Mouse (Mus musculus) hindbrain, embryonic 14.5 days (tissue): Measurements from ENCODE around the gene Git1. TPM values are rescaled to one million over a fixed set of nuclear protein-coding genes. Genes with fewer than 3 reads are reported as not detected.

Source experiments
- polyA plus RNA-seq: library from polyadenylated mRNA; unstranded; fragments of >200 nt; fragmentation: Nextera tagmentation; extraction: Ambion mirVana; gene quantifications from 2 replicates; pipeline ENCODE4 v1.2.1, GENCODE M21; 2014

The Git1 gene
- polyA plus RNA-seq, 1 experiment from 2014 or later = 23.2 TPM

Other genes starting within 250 kb of the Git1 start
- 0.82 and 0.91 TPM in 2 replicates for gene Coro6, start 31.2 kb upstream of the Git1 start, polyA plus RNA-seq
- 44.5 and 45.0 TPM in 2 replicates for gene Ankrd13b, start 3.9 kb upstream of the Git1 start, polyA plus RNA-seq
- gene Abhd15, start 21.6 kb downstream of the Git1 start, polyA plus RNA-seq = 1.7 and 2.7 TPM in 2 replicates
- gene Trp53i13, start 22.4 kb downstream of the Git1 start, polyA plus RNA-seq = 13.3 and 15.1 TPM in 2 replicates
- not detected in 2 replicates for gene Gm10392, start 25.6 kb downstream of the Git1 start, polyA plus RNA-seq
- 29.2 and 29.3 TPM in 2 replicates for gene Taok1, start 114.3 kb downstream of the Git1 start, polyA plus RNA-seq
- gene Nufip2, start 192.6 kb downstream of the Git1 start, polyA plus RNA-seq = 5.9 and 6.4 TPM in 2 replicates
- 0.47 and 0.62 TPM in 2 replicates for gene Cryba1, start 231.7 kb downstream of the Git1 start, polyA plus RNA-seq